Mouse (Mus musculus) spleen, adult 2 months (tissue): Measurements from ENCODE around the gene Vapa. TPM values are rescaled to one million over a fixed set of nuclear protein-coding genes. Genes with fewer than 3 reads are reported as not detected.
A peak's percentile ranks its signal among the peaks of the same experiment; 100 is the strongest.

Experiments
- DNase-seq, 2 experiments: peaks; one replicate each; pipeline versions ENCODE4 v3.0.0 to v3.0.0-alpha.2; 2012 to 2021; ENCODE audit warnings: low spot score in 2 of 2, low read depth in 1 of 2
- H3K27ac ChIP-seq: fragments of 200-500 bp; 2 replicates; pipeline ENCODE4 v1.5.1; 2012; ENCODE audit warnings: low read length, inconsistent platforms; ENCODE audit not compliant: insufficient read depth
- H3K27me3 ChIP-seq: fragments of 200-500 bp; 2 replicates; pipeline ENCODE4 v1.6.1; 2012; ENCODE audit warnings: mild to moderate bottlenecking, moderate library complexity, low read length, inconsistent platforms; ENCODE audit not compliant: control insufficient read depth, insufficient read depth
- H3K36me3 ChIP-seq: fragments of 200-500 bp; 2 replicates; pipeline ENCODE4 v1.6.1; 2012; ENCODE audit warnings: mild to moderate bottlenecking, low read length, inconsistent platforms; ENCODE audit not compliant: control insufficient read depth, insufficient read depth
- H3K4me1 ChIP-seq: fragments of 200-500 bp; 2 replicates; pipeline ENCODE4 v1.6.1; 2011; ENCODE audit warnings: inconsistent platforms; ENCODE audit not compliant: control insufficient read depth, insufficient read depth, insufficient read length
- H3K4me3 ChIP-seq: fragments of 200-500 bp; 2 replicates; pipeline ENCODE4 v1.5.1; 2011; ENCODE audit warnings: mild to moderate bottlenecking, inconsistent platforms; ENCODE audit not compliant: insufficient read depth, insufficient read length; ENCODE audit errors: extremely low read depth
- CTCF ChIP-seq: fragments of 200-500 bp; IDR thresholded peaks from 2 replicates; pipeline ENCODE4 v1.5.1; 2011; ENCODE audit warnings: mild to moderate bottlenecking, inconsistent platforms; ENCODE audit not compliant: insufficient read depth, insufficient read length, insufficient replicate concordance; ENCODE audit errors: extremely low read depth
- POLR2A ChIP-seq: fragments of 200-500 bp; IDR thresholded peaks from 2 replicates; pipeline ENCODE4 v1.6.1; 2011; ENCODE audit warnings: low read depth, low read length, inconsistent platforms
- WGBS: fragments of 180-500 bp; shearing (Covaris S2); methylation state at CpG from one replicate; pipeline ENCODE4 v1.1.7; 2018; 5-methylcytosine and 5-hydroxymethylcytosine counted together
- polyA plus RNA-seq: library from polyadenylated mRNA; depleted of rRNA; stranded (reverse); fragments of >200 nt; gene quantifications from 2 replicates; pipeline ENCODE4 v1.2.3, GENCODE M21; 2012

The Vapa gene
- polyA plus RNA-seq, 1 experiment: 13.1 TPM

- no peaks in the 10 kb centered on the region for H3K27me3 ChIP-seq
- TF ChIP-seq POLR2A (no peak), CTCF (no peak)
- DNase-seq: no peak
- H3K36me3 ChIP-seq: no peaks in the 10 kb centered on the region
- no peak overlapping the region for H3K4me3 ChIP-seq
- no peaks in the 10 kb centered on the region for H3K4me1 ChIP-seq
- WGBS: 81% methylated on average over 6 of the region's 6 CpGs
- no peak overlapping the region for H3K27ac ChIP-seq
Observed at GRCm38 (mm10) chr17:65625563-65625962, 12.2 kb upstream of the Vapa start.

GRCm38 (mm10) chr17:65623130-65623529 is 9.8 kb upstream of the Vapa start:
- no peak for DNase-seq
- no peak overlapping the region for H3K27ac ChIP-seq
- TF ChIP-seq POLR2A (no peak), CTCF (no peak)
- H3K27me3 ChIP-seq: no peaks in the 10 kb centered on the region
- H3K36me3 ChIP-seq: no peaks in the 10 kb centered on the region
- H3K4me1 ChIP-seq: no peaks in the 10 kb centered on the region
- no peak overlapping the region for H3K4me3 ChIP-seq

DNA sequence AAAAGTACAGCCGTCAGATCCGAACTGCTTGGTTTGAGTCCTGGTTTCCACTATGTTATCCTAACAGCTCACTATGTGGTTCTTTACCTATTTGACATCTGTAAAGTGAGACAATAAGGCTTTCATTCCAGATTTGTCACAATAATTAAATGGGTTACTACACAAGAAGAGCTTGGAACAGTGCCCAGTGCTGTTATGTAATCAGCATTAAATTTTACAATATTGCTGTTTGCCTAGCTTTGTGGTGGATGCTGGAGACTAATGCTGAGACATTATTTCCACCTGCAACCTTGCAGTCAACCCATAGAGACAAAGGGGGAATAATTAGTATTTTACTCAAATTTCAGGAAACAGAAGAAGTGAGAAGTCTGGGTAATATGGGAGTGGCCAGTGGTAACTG is 5.1 kb upstream of the Vapa start:
- no peaks in the 10 kb centered on the region for H3K4me1 ChIP-seq
- no peak for TF ChIP-seq POLR2A
- no peak for TF ChIP-seq CTCF
- H3K27ac ChIP-seq: no peak overlapping the region
- no peak overlapping the region for H3K4me3 ChIP-seq
- no peaks in the 10 kb centered on the region for H3K27me3 ChIP-seq
- DNase-seq: no peak
- no peaks in the 10 kb centered on the region for H3K36me3 ChIP-seq
- 93% methylated on average over 2 of the region's 2 CpGs for WGBS

- 43% methylated on average over 3 of the region's 3 CpGs for WGBS
- H3K36me3 ChIP-seq: no peaks in the 10 kb centered on the region
- H3K4me1 ChIP-seq: no peaks in the 10 kb centered on the region; the same call in 1 of the 2 replicates
- peaks cover 2% of the 10 kb centered on the region; the same call in 1 of the 2 replicates for H3K27me3 ChIP-seq
- no peak for DNase-seq
- H3K27ac ChIP-seq: no peak overlapping the region
- TF ChIP-seq POLR2A: no peak
- no peak for TF ChIP-seq CTCF
- no peak overlapping the region for H3K4me3 ChIP-seq
Observed at GRCm38 (mm10) chr17:65615678-65616077, 2.3 kb upstream of the Vapa start.

DNA sequence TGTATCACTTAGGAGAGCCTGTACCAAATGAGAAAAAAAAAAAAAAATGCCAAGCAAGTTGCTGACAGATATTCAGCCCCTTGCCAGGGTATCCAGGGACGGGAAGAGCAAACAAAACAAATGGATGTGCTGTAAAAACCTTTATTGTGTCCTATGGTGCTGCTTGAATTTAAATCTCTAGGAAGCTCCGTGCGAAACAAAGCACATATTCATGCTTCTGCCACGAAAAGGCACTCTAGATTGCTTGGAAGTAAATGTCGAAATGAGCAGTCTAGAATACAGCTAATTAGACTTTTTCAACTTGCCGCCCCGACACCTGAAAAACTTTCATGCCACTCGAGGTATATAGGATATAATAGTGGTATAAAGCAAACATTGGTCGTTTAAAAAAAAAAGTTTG is 1.1 kb upstream of the Vapa start:
- 8% methylated on average over 9 of the region's 9 CpGs for WGBS
- TF ChIP-seq CTCF (no peak), POLR2A (no peak)
- Histone ChIP-seq H3K4me1 (peaks cover 2% of the 10 kb centered on the region; the same call in 1 of the 2 replicates), H3K27ac (no peak overlapping the region; the same call in 1 of the 2 replicates), H3K36me3 (peaks cover 2% of the 10 kb centered on the region), H3K27me3 (peaks cover 2% of the 10 kb centered on the region; the same call in 1 of the 2 replicates), H3K4me3 (peak overlapping the region; percentile 89)
- DNase-seq: no peak

GRCm38 (mm10) chr17:65613142-65613462 is 253 bp downstream of the Vapa start:
- Histone ChIP-seq H3K27me3 (peaks cover 2% of the 10 kb centered on the region; the same call in 1 of the 2 replicates), H3K36me3 (peaks cover 4% of the 10 kb centered on the region), H3K4me3 (peak overlapping the region; percentile 100), H3K27ac (peak overlapping the region; percentile 94), H3K4me1 (peaks cover 4% of the 10 kb centered on the region; the same call in 1 of the 2 replicates)
- under 1% methylated on average over 42 of the region's 42 CpGs for WGBS
- no peak for DNase-seq
- TF ChIP-seq POLR2A (no peak), CTCF (no peak)

DNA sequence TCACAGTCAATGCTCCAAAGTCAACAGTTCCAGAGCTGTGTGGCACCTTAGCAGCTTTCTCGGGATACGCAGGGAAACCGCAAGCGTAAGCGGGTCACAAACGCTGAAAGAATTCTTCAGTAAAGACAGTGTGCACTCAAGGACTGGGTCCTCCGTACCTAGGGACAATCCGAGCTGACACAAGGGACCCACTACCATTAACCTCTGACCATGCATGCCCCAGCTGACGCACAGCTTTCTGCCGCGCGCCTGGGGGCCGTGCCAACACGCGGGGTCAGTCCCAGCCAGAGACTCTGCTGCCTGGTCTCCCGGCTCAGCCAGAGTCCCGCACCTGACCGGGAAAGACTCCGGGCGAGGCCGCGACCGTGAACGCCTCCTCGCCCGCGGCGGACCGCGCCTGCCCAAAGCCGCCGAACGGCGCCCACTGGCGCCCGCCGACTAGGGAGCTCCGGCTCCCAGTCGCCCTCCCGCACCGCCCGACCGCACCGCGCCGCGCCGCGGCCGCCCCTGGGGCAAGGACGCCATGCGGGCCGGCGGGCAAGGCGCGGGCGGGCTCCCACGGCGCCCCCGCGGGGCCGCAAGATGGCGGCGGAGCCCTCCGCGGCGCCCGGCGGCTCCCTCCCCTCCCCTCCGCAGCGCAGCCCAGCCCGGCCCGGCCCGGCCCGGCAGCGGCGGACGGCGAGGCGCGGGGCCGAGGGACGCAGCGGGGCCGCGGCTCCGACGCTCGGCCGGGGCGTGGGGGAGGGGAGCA is 789 bp downstream of the Vapa start:
- H3K27me3 ChIP-seq: peaks cover 2% of the 10 kb centered on the region; the same call in 1 of the 2 replicates
- H3K4me1 ChIP-seq: peaks cover 8% of the 10 kb centered on the region; the same call in 1 of the 2 replicates
- peaks cover 4% of the 10 kb centered on the region for H3K36me3 ChIP-seq
- WGBS: under 1% methylated on average over 51 of the region's 91 CpGs
- peak overlapping the region; percentile 100 for H3K4me3 ChIP-seq
- DNase-seq: peak in 1 of 2 experiments; percentile 37
- H3K27ac ChIP-seq: peak overlapping the region; percentile 94
- TF ChIP-seq CTCF: no peak
- no peak for TF ChIP-seq POLR2A
